Mouse (Mus musculus) cortical plate, adult 2 months (tissue): ENCODE data around the gene Rab11a. TPM values are rescaled to one million over a fixed set of nuclear protein-coding genes. Genes with fewer than 3 reads are reported as not detected.

Source experiments
- H3K27ac ChIP-seq: fragments of 200-500 bp; 2 replicates; pipeline ENCODE4 v1.5.1; 2012; ENCODE audit warnings: low read length, control low read depth, inconsistent platforms; ENCODE audit not compliant: insufficient read depth
- H3K4me1 ChIP-seq: fragments of 200-500 bp; 2 replicates; pipeline ENCODE4 v1.6.1; 2011; ENCODE audit warnings: low read length; ENCODE audit not compliant: control insufficient read depth, insufficient read depth
- H3K4me3 ChIP-seq: fragments of 200-500 bp; 2 replicates; pipeline ENCODE4 v1.5.1; 2011; ENCODE audit warnings: mild to moderate bottlenecking, low read length, control low read depth; ENCODE audit not compliant: insufficient read depth
- CTCF ChIP-seq: fragments of 200-500 bp; IDR thresholded peaks from 2 replicates; pipeline ENCODE4 v1.5.1; 2011; ENCODE audit warnings: mild to moderate bottlenecking, control low read depth, low read length; ENCODE audit not compliant: insufficient read depth; ENCODE audit errors: extremely low read depth
- POLR2A ChIP-seq: fragments of 200-500 bp; IDR thresholded peaks from 2 replicates; pipeline ENCODE4 v1.6.1; 2011; ENCODE audit warnings: mild to moderate bottlenecking, low read length, control low read depth; ENCODE audit not compliant: insufficient read depth; ENCODE audit errors: extremely low read depth
- polyA plus RNA-seq: library from polyadenylated mRNA; depleted of rRNA; stranded (reverse); fragments of >200 nt; gene quantifications from 2 replicates; pipeline ENCODE4 v1.2.3, GENCODE M21; 2012; rRNA removed

Rab11a gene
- polyA plus RNA-seq = 221 and 230 TPM in 2 replicates

- H3K4me1 ChIP-seq = no peaks in the 10 kb centered on the region
- TF ChIP-seq CTCF = no peak
- peak; percentile 75 for TF ChIP-seq POLR2A
- H3K27ac ChIP-seq = peak within 1 kb of the TSS; percentile 58
- H3K4me3 ChIP-seq = peak within 1 kb of the TSS; percentile 46
Measured at GRCm38 (mm10) chr9:64737406-64738201, at the start of gene Rab11a. TSS of gene Rab11a (minus strand) at chr9:64737758.

GRCm38 (mm10) chr9:64786216-64786905 is 48.8 kb upstream of the Rab11a start:
- H3K27ac ChIP-seq = no peak overlapping the region
- TF ChIP-seq CTCF (no peak), POLR2A (no peak)
- H3K4me3 ChIP-seq = no peak overlapping the region
- peaks cover 3% of the 10 kb centered on the region for H3K4me1 ChIP-seq

- no peak overlapping the region for H3K27ac ChIP-seq
- H3K4me1 ChIP-seq = peaks cover 3% of the 10 kb centered on the region
- TF ChIP-seq CTCF (peak; percentile 69), POLR2A (no peak)
- no peak overlapping the region for H3K4me3 ChIP-seq
Measured at GRCm38 (mm10) chr9:64784841-64785240, 47.3 kb upstream of the Rab11a start.

- Histone ChIP-seq H3K4me3 (no peak overlapping the region), H3K27ac (no peak overlapping the region), H3K4me1 (peaks cover 1% of the 10 kb centered on the region)
- no peak for TF ChIP-seq CTCF
- no peak for TF ChIP-seq POLR2A
Measured at GRCm38 (mm10) chr9:64783511-64783910, 46.0 kb upstream of the Rab11a start.

- Histone ChIP-seq H3K4me3 (no peak overlapping the region), H3K27ac (no peak overlapping the region)
- peak; percentile 46 for TF ChIP-seq CTCF
- TF ChIP-seq POLR2A = no peak
Measured at GRCm38 (mm10) chr9:64779628-64780027, 42.1 kb upstream of the Rab11a start.

GRCm38 (mm10) chr9:64778151-64778550 is 40.6 kb upstream of the Rab11a start:
- H3K4me1 ChIP-seq = no peaks in the 10 kb centered on the region; the same call in 1 of the 2 replicates
- H3K4me3 ChIP-seq = no peak overlapping the region
- no peak overlapping the region for H3K27ac ChIP-seq
- TF ChIP-seq CTCF (no peak), POLR2A (no peak)

More at GRCm38 (mm10) chr9:64779628-64780027, 42.1 kb upstream of the Rab11a start:
- no peaks in the 10 kb centered on the region; the same call in 1 of the 2 replicates for H3K4me1 ChIP-seq

- H3K4me1 ChIP-seq = no peaks in the 10 kb centered on the region; the same call in 1 of the 2 replicates
- no peak overlapping the region for H3K4me3 ChIP-seq
- no peak overlapping the region for H3K27ac ChIP-seq
- TF ChIP-seq POLR2A = no peak
- TF ChIP-seq CTCF = no peak
Measured at GRCm38 (mm10) chr9:64777441-64777987, 40.0 kb upstream of the Rab11a start.

- no peaks in the 10 kb centered on the region; the same call in 1 of the 2 replicates for H3K4me1 ChIP-seq
- TF ChIP-seq POLR2A = no peak
- no peak for TF ChIP-seq CTCF
- no peak overlapping the region for H3K4me3 ChIP-seq
- H3K27ac ChIP-seq = 0 out of 2 replicates have a peak overlapping the region, but pooled peaks have one; percentile 60
Measured at GRCm38 (mm10) chr9:64775491-64775890, 37.9 kb upstream of the Rab11a start.

- peak overlapping the region; percentile 60 for H3K27ac ChIP-seq
- no peak for TF ChIP-seq CTCF
- no peak for TF ChIP-seq POLR2A
- no peak overlapping the region for H3K4me3 ChIP-seq
- no peaks in the 10 kb centered on the region; the same call in 1 of the 2 replicates for H3K4me1 ChIP-seq
Measured at GRCm38 (mm10) chr9:64774883-64775282, 37.3 kb upstream of the Rab11a start.
